Mouse (Mus musculus) T-helper 2 cell (primary cell): ENCODE data around the gene Cdkn2d.
"Not testable (repeated sequence)": the region's sequence is repeated elsewhere in the genome, so short reads cannot be mapped to it uniquely, and the experiment has no call there.

ENCODE experiments used
- in situ Hi-C: fragments of 300-600 bp; cut with MboI, MseI; formaldehyde crosslinking; loops from one replicate; pipeline ENCODE4 v1.15.1; 2025; ENCODE audit warnings: high pct_unique_total_duplicates

Cdkn2d gene

DNA sequence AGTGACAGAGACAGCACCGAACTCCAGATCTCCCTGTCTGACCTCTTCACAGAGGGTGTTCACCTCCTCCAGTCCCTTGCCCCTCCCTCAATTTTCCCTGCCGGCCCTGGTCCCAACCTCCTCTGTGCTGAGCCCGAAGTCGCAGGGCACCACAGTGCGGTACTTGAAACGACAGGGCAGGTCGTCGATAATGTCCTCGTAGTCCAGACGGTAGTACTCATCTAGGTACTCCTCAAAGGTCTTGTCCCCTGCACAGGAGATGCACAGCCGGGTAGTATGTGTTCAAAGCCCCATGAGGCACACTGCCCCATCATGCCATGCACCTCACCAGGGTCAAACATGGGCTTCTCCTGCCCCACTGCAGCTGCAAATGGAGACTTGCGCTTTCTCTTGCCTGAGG, 15.5 kb downstream of the Cdkn2d start:
- in situ Hi-C loops, result no loop called here

- in situ Hi-C loops, result no loop called here
Measured at GRCm38 (mm10) chr9:21275013-21275710, 16.0 kb downstream of the Cdkn2d start.

DNA sequence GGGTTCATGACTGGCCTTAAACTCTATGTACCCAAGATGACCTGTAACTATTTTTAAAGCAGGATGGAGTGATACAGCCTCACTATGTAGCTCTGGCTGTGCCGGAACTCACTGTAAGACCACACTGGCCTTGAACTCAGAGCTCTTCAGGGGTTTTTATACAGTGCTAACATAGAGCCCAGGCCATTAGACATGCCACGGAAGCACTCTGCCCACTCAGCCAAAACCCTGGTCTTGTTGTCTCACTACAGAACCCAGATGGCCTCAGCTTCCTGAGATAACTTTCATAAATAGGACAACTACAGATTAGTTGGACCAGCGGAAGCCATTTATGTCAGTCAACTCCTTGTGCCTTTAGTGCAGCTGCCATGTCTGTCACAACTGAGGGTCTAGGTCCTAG, 16.9 kb downstream of the Cdkn2d start:
- in situ Hi-C loops, result no loop called here

DNA sequence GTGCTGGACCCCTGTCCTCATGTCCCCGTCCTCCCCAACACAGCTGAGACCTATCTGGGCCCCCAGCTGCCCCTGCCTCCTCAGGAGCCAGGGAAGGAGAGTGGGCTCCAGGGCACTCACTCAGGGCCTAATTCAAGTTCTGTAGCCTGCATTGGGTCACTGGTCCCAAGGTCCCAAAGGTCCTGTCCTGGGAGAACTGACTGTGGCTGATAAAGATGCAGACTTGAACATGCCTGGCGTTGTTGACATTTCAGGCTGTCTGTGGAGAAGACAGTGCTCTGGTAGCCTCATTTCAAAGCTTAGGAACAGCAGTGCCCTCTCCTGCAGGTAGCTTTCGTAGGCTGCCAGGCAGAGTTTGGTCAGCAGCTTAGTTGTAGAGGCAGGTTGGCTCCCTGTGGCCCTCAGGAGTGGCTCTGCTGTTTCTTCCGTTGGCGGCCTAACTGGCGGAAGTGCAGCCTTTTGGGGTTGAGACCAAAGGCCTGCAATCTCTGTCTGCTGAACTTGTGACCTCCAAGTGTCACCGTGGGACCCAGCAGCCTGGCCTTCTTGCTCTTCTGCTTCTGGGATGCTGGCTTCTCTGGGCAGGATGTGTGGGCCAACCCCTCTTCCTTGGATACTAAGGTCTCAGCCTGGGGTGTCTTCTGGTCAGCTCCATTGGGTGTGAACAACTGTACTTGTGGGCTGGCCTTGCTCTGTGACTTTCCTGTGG, 17.5 kb downstream of the Cdkn2d start:
- in situ Hi-C loops, result no loop called here

GRCm38 (mm10) chr9:21273094-21273493, 18.1 kb downstream of the Cdkn2d start:
- in situ Hi-C loops, result no loop called here

GRCm38 (mm10) chr9:21272391-21272790, 18.8 kb downstream of the Cdkn2d start:
- in situ Hi-C loops, result no loop called here

- in situ Hi-C loops, result not testable (repeated sequence)
Measured at GRCm38 (mm10) chr9:21269590-21269989, 21.6 kb downstream of the Cdkn2d start.

GRCm38 (mm10) chr9:21268305-21268704, 22.9 kb downstream of the Cdkn2d start:
- in situ Hi-C loops, result no loop called here

DNA sequence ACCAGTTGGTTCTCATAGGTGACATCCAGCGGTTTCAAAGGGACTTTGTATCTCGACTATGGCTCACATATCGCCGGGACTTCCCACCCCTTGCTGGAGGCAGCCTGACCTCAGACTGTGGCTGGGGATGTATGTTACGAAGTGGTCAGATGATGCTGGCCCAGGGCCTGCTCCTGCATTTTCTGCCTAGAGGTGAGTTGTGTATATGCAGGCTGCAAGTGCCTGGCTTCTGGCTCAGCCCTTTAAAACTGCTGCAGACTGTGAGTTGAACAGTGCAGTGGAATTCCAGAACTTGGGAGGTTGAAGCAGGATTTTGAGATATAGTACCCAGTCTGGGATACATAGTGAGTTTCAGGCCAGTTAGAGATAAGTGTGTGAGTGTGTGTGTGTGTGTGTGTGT, 24.3 kb downstream of the Cdkn2d start:
- in situ Hi-C loops, result no loop called here

DNA sequence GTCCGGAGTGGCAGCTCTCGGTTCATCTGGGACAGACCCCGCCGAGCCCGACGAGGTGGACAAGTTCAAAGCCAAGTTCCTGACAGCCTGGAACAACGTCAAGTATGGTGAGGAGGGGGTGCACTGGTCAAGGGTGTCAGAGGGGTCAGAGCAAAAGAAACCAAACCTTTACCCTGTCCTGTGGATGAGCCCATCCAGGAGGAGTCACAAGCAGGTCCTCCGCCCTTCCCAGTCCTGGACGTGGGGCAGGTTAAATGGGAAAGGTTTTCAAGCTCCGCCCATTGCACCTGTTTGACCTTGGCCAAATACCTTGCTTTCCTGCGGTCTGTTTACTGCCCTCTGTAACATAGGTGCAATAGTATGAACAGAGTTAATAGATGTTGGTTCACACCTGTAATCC, 25.6 kb downstream of the Cdkn2d start:
- in situ Hi-C loops, result no loop called here

DNA sequence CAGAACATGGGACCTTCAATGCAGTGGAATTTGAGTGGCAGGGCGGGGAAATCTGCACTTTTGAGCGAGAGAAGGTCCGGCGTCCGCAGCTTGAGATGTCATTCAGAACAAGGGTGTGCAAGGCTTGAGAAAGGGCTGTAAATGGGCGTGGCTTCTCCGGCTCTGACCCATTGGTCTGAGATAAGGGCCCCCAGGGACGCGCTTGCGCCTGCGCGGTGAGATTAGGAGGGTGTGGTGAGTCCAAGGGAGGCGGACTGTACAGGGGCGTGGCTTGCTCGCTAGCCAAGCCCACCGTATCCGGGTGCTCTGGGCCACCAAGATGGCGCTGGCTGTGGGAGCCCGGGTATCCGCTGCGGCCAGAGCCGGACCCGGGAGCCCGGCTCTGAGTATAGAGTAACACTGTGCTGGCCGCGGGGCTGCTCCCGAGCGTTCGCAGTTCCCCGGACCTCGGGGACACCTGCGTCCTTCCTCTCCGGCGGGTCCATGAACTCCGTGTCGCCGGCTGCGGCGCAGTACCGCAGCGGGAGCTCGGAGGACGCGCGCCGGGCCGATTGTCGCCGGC, 26.1 kb downstream of the Cdkn2d start, which contains the start of gene Atg4d:
Gene Atg4d (plus strand): TSS at position 294 of the 562 bp plus-strand sequence.
- in situ Hi-C loops, result no loop called here

- in situ Hi-C loops, result no loop called here
Measured at GRCm38 (mm10) chr9:21264272-21264999, 26.8 kb downstream of the Cdkn2d start.

- in situ Hi-C loops, result no loop called here
Measured at GRCm38 (mm10) chr9:21261831-21262230, 29.4 kb downstream of the Cdkn2d start.

- in situ Hi-C loops, result no loop called here
Measured at GRCm38 (mm10) chr9:21260491-21261040, 30.6 kb downstream of the Cdkn2d start.

- in situ Hi-C loops, result not testable (repeated sequence)
Measured at GRCm38 (mm10) chr9:21256349-21256748, 34.9 kb downstream of the Cdkn2d start.

DNA sequence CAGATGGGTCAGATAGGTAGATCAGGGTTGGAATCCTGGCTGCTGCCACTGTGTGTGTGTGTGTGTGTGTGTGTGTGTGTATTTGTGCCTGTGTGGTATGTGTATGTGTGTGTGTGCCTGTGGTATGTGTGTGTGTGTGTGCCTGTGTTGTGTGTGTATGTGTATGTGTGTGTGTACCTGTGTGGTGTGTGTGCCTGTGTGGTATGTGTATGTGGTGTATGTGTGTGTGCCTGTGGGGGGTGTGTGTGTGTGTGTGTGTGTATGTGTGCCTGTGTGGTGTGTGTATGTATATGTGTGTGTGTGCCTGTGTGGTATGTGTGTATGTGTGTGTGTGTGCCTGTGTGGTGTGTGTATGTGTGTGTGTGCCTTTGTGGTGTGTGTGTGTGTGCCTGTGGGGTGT, 36.5 kb downstream of the Cdkn2d start:
- in situ Hi-C loops, result no loop called here

DNA sequence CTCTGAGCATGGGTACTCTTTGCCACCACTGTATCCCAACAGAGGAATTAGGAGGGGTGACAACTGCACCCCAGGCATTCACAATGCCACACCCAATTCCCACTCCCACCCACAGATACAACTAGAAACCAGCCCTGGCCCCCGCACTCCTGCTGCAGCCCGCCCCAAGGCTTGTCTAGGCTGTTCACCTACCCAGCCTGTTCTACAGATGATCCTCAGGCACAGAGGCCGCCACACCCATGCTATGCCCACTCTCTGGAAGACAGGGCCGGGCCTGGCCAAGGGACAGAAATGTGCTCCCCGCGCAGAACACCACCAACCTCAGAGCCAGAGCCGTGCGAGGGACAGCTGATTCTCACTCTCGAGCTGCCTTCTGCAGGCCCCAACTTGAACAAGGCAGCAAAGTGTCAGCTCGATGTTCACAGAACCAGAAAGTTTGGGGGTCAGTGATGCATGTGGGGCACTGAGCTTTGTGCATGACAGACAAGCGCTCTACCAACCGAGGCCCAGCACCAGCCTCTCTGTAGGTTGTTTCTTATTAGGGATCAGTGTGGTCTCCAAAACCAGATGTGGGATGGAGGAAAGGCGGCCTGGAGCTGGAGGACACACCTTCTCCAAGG, 40.0 kb downstream of the Cdkn2d start:
- in situ Hi-C loops, result no loop called here

DNA sequence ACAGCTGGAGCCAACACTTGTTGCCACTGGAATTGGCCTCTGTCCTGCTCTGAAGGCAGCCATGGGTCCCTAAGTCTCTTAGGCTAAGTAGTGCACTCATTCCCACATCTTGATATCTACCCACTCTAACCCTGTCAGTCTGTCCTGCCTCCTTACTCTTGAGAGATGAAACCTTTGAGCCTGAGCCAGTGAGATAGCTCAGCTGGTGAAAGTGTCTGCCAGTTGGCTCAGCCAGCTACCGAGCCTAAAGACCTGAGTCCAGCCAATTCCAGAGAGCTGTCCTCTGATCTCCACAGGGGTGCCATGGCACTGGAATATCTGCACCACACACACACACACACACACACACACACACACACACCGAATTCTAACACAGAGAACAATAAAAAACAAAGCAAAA, 40.7 kb downstream of the Cdkn2d start:
- in situ Hi-C loops, result no loop called here

DNA sequence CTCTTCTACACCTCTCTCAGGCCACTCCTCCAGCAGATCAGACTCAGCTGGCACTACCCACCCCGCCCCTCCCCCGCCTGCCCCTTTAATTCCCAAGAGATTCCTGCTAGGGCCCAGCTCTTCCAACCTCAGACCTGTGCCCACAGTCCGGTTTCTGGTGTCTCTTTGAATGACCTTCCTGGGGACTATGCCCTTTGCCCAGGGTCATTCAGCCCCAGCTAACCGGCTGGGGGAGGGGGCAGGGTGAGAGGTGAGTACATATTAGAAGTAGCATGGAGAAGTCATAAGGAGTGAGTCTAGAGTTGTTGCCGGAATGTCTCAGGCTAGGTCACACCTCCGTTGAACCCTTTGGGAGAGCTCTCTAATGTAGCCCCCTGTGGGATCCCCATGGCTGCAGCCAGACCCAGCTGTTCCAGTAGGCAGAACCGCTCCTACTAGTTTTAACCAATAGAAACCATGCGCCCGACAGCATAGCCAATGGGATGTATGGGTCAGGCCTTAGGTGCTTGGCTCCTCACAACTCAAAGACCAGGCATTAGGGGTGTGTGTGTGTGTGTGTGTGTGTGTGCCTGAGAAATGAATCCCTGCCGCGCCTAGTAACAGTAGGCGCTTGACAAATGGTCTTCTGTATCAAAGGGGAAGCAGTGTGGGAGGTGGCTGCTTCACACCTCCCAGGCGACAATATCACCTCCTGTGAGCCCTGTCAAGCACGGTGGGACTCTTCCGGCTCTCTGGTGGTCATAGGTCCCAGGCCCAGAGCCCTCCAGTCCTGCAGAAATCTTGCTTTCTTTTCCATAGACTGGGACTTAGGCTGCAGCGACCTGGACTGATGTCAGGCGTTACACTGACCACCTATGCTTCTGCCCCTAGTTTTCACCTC, 41.3 kb downstream of the Cdkn2d start:
- in situ Hi-C loops, result no loop called here

- in situ Hi-C loops, result no loop called here
Measured at GRCm38 (mm10) chr9:21248326-21248725, 42.9 kb downstream of the Cdkn2d start, which contains the start of gene S1pr5. S1pr5 (minus strand) TSS chr9:21248443.
